Mouse (Mus musculus) spleen, adult 10 weeks (tissue): ENCODE results near the gene Dlk1. TPM values are rescaled to one million over a fixed set of nuclear protein-coding genes. Genes with fewer than 3 reads are reported as not detected.

Source experiments
- polyA plus RNA-seq: library from polyadenylated mRNA; stranded (reverse); fragments of 350-450 nt; fragmentation: Illumina TruSeq; extraction: RNeasy Lipid Tissue Mini Kit (QIAGEN cat#74804); gene quantifications from one replicate; pipeline ENCODE4 v1.2.3, GENCODE M21; 2015; ENCODE audit warnings: low replicate concordance; ENCODE audit not compliant: insufficient read depth

Dlk1 gene
- polyA plus RNA-seq, result 0.23 TPM

GRCm38 (mm10) chr12:109452592-109452991, at the start of gene Dlk1:
Gene Dlk1, plus strand, starts transcription at chr12:109452823.

Other genes starting within 250 kb of the Dlk1 start
- not detected for gene Rtl1, start 147.5 kb downstream of the Dlk1 start, polyA plus RNA-seq